Mouse (Mus musculus) testis, adult 2 months (tissue): Measurements from ENCODE around the gene Fam209.

Experiments
- CTCF ChIP-seq: fragments of 200-500 bp; IDR thresholded peaks from 2 replicates; pipeline ENCODE4 v1.5.1; 2012; ENCODE audit warnings: low read depth, mild to moderate bottlenecking, inconsistent platforms, low read length, moderate library complexity; ENCODE audit not compliant: control insufficient read depth, insufficient read depth, insufficient replicate concordance
- POLR2A ChIP-seq: fragments of 200-500 bp; IDR thresholded peaks from 2 replicates; pipeline ENCODE4 v1.6.1; 2012; ENCODE audit warnings: low read depth, mild to moderate bottlenecking, inconsistent platforms, low read length, moderate library complexity; ENCODE audit not compliant: control insufficient read depth

GRCm38 (mm10) chr2:172450640-172451039, 21.7 kb upstream of the Fam209 start:
- TF ChIP-seq CTCF, result no peak
- TF ChIP-seq POLR2A, result no peak
